Mouse (Mus musculus): ENCODE results near the gene Prkar2b. TPM values are rescaled to one million over a fixed set of nuclear protein-coding genes. Genes with fewer than 3 reads are reported as not detected.

Gene Prkar2b
- polyA plus RNA-seq, 1 experiment from 2014 or later, result 29.6 TPM

- Histone ChIP-seq H3K27me3 (replicated peaks) (no peaks in the 10 kb centered on the region), H3K4me2 (no peak overlapping the region), H3K4me1 (peaks cover 3% of the 10 kb centered on the region; the same call in 1 of the 2 replicates), H3K9ac (no peak overlapping the region), H3K9me3 (no peaks in the 10 kb centered on the region), H3K27ac (no peak overlapping the region), H3K36me3 (no peaks in the 10 kb centered on the region), H3K4me3 (replicated peaks) (no peak overlapping the region)
- 45% methylated on average over 7 of the region's 7 CpGs for WGBS
- no peak for ATAC-seq (ENCODE audit: insufficient read depth, low FRiP score, low read depth)
These were observed 84.6 kb downstream of the Prkar2b start for GRCm38 (mm10) chr12:31976544-31976943.

DNA sequence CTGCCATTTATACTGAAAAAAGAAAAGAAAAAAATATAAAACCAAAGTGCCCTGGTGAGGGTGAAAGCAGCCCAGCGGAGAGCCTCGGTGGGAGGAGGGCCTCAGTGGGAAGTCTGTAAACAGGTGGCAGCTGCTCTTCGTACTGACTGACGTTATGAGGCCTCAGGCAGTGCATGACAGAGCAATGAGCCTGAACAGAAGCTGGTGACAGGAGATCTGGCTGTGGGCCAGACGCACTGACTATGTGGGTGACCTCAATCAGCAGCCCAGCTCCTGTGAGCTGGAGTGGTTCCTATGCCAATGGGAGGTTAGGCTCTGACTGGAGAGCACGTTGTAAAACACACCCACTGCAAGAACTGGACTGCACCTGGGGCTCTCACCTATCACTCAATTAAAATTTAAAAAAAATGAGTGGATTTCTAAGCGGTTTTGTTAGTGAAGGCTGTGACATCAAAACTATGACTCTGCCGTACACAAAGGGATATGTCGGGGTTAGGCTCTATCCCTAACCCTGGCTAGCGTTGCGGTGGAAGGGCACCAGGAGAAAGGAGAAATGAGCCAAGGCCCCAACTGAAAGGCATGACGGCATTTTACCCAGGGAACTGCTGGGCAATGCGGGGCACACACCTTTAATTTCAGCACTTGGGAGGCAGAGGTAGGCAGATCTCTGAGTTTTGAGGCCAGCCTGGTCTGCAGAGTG is 87.5 kb downstream of the Prkar2b start:
- Histone ChIP-seq H3K4me1 (peaks cover 3% of the 10 kb centered on the region; the same call in 1 of the 2 replicates), H3K27ac (no peak overlapping the region), H3K36me3 (no peaks in the 10 kb centered on the region), H3K4me2 (no peak overlapping the region), H3K27me3 (replicated peaks) (no peaks in the 10 kb centered on the region), H3K9ac (no peak overlapping the region), H3K4me3 (replicated peaks) (no peak overlapping the region), H3K9me3 (no peaks in the 10 kb centered on the region)
- ATAC-seq (ENCODE audit: insufficient read depth, low FRiP score, low read depth), result peak; percentile 97
- WGBS, result 59% methylated on average over 13 of the region's 13 CpGs

- Histone ChIP-seq H3K36me3 (no peaks in the 10 kb centered on the region), H3K9ac (no peak overlapping the region), H3K4me2 (no peak overlapping the region), H3K4me1 (peaks cover 3% of the 10 kb centered on the region), H3K9me3 (no peaks in the 10 kb centered on the region), H3K27me3 (replicated peaks) (no peaks in the 10 kb centered on the region), H3K4me3 (replicated peaks) (no peak overlapping the region), H3K27ac (no peak overlapping the region)
- WGBS, result 88% methylated on average over 8 of the region's 8 CpGs
- no peak for ATAC-seq (ENCODE audit: insufficient read depth, low FRiP score, low read depth)
These were observed 89.5 kb downstream of the Prkar2b start for GRCm38 (mm10) chr12:31971547-31971946.

DNA sequence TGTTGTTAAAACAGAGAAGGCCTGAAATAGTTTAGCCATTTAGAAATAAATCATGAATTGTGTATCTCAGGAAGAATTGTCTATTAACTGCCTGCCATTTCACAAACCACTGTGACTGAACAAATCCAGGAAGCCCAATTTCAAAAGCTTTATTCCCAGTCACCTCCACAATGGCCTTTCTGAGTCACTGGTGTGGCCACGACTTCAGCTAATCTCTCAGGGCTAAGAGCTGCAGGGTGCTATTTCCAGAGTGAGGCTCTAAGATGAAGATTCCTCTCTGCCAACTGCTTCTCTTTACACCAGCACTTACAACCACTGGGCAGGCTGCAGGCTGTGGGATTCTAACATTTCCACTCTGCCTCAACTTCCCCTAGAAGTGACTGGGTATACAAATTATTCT is 92.0 kb downstream of the Prkar2b start:
- Histone ChIP-seq H3K36me3 (no peaks in the 10 kb centered on the region), H3K27me3 (replicated peaks) (no peaks in the 10 kb centered on the region), H3K4me3 (replicated peaks) (no peak overlapping the region), H3K4me2 (no peak overlapping the region), H3K4me1 (peaks cover 3% of the 10 kb centered on the region), H3K9me3 (no peaks in the 10 kb centered on the region), H3K27ac (no peak overlapping the region), H3K9ac (no peak overlapping the region)
- WGBS, result 28% methylated on average over 1 of the region's 1 CpGs
- ATAC-seq (ENCODE audit: insufficient read depth, low FRiP score, low read depth), result no peak

DNA sequence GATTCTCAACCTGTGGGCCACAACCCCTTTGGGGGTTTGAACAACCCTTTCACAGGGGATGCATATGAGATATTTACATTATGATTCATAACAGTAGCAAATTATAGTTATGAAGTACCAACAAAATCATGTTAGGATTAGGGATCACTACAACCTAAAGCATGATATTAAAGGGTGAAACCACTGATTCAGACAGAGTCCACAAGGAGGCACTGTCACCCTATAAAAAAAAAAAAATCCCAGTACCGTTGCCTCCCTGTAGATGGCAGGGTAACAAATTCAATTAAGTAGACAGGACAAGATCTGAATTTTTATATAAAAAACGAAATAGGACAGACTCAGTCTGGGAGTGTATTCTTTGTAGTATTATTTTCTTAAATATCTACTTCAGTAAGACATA is 93.6 kb downstream of the Prkar2b start:
- Histone ChIP-seq H3K27ac (no peak overlapping the region), H3K9ac (no peak overlapping the region), H3K27me3 (replicated peaks) (no peaks in the 10 kb centered on the region), H3K4me2 (no peak overlapping the region), H3K4me3 (replicated peaks) (no peak overlapping the region), H3K9me3 (no peaks in the 10 kb centered on the region), H3K36me3 (no peaks in the 10 kb centered on the region), H3K4me1 (no peaks in the 10 kb centered on the region; the same call in 1 of the 2 replicates)
- WGBS, result 6% methylated on average over 2 of the region's 2 CpGs
- no peak for ATAC-seq (ENCODE audit: insufficient read depth, low FRiP score, low read depth)

- no peaks in the 10 kb centered on the region for H3K36me3 ChIP-seq
- H3K4me1 ChIP-seq, result no peaks in the 10 kb centered on the region; the same call in 1 of the 2 replicates
- no peaks in the 10 kb centered on the region for H3K9me3 ChIP-seq
- H3K9ac ChIP-seq, result no peak overlapping the region
- H3K4me3 ChIP-seq (replicated peaks), result no peak overlapping the region
- WGBS, result 74% methylated on average over 4 of the region's 4 CpGs
- ATAC-seq (ENCODE audit: insufficient read depth, low FRiP score, low read depth), result peak; percentile 60; the same call in 1 of the 2 replicates
- no peak overlapping the region for H3K4me2 ChIP-seq
- no peaks in the 10 kb centered on the region for H3K27me3 ChIP-seq (replicated peaks)
- no peak overlapping the region for H3K27ac ChIP-seq
These were observed 94.7 kb downstream of the Prkar2b start for GRCm38 (mm10) chr12:31966405-31966804.

DNA sequence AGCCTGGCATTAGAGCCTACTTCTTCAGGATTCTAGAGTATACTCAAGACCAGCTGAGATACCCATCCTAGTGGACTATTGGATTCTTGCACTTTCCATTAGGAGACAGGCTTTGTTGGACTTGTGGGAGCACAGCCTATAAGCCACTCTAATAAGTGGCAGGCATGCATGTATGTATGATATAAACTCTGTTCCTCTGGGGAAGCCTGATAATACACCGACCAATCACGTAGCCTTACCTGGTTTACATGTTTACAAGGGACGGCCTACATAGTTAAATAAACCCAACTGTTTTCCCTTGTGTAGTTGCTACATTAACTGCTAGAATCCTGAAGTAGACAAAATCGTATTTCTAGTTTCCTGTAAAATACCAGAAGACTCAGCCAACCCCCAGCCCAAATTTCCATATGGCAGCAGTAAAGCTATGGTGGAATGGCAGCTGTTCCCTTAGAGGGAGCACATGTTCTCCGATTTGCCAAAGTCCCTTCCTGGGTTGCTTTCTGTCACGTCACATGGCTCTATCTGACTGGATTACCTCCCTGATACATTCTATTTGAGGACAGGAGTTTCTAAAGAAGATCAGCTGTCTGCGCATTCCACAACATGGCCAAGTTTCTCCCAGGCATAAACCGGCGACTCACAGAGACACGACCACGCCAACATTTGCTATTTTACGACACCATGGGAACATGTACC is 95.4 kb downstream of the Prkar2b start:
- H3K36me3 ChIP-seq, result no peaks in the 10 kb centered on the region
- H3K27me3 ChIP-seq (replicated peaks), result no peaks in the 10 kb centered on the region
- H3K4me1 ChIP-seq, result no peaks in the 10 kb centered on the region; the same call in 1 of the 2 replicates
- no peak for ATAC-seq (ENCODE audit: insufficient read depth, low FRiP score, low read depth)
- no peaks in the 10 kb centered on the region for H3K9me3 ChIP-seq
- no peak overlapping the region for H3K4me2 ChIP-seq
- no peak overlapping the region for H3K9ac ChIP-seq
- WGBS, result 85% methylated on average over 12 of the region's 12 CpGs
- H3K4me3 ChIP-seq (replicated peaks), result no peak overlapping the region
- H3K27ac ChIP-seq, result no peak overlapping the region

DNA sequence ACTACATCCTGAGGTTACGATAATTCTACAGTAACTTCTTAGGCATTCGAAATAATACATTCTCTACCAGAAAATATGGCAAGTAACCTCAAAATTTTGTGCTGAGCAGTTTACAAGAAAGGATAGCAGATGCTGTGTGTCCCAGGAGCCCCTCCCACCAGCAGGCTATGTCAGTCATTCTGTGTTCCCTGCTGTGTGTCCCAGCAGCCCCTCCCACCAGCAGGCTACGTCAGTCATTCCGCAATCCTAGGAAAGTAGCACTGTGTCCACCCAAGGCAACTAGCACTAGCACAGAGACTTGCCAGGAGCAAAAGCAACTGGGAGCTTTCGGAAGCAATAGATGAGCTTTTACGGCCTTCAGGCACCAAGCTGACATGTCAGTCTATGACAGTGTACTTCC is 97.0 kb downstream of the Prkar2b start:
- H3K4me3 ChIP-seq (replicated peaks), result no peak overlapping the region
- no peak for ATAC-seq (ENCODE audit: insufficient read depth, low FRiP score, low read depth)
- H3K4me1 ChIP-seq, result no peaks in the 10 kb centered on the region; the same call in 1 of the 2 replicates
- no peak overlapping the region for H3K9ac ChIP-seq
- no peak overlapping the region for H3K27ac ChIP-seq
- H3K27me3 ChIP-seq (replicated peaks), result no peaks in the 10 kb centered on the region
- H3K36me3 ChIP-seq, result no peaks in the 10 kb centered on the region
- no peak overlapping the region for H3K4me2 ChIP-seq
- H3K9me3 ChIP-seq, result no peaks in the 10 kb centered on the region
- WGBS, result 88% methylated on average over 6 of the region's 6 CpGs

- H3K4me1 ChIP-seq, result no peaks in the 10 kb centered on the region
- no peaks in the 10 kb centered on the region for H3K9me3 ChIP-seq
- WGBS, result 84% methylated on average over 4 of the region's 4 CpGs
- no peak for ATAC-seq (ENCODE audit: insufficient read depth, low FRiP score, low read depth)
- no peak overlapping the region for H3K27ac ChIP-seq
- H3K36me3 ChIP-seq, result no peaks in the 10 kb centered on the region
- no peak overlapping the region for H3K9ac ChIP-seq
- no peak overlapping the region for H3K4me2 ChIP-seq
- H3K27me3 ChIP-seq (replicated peaks), result no peaks in the 10 kb centered on the region
- no peak overlapping the region for H3K4me3 ChIP-seq (replicated peaks)
These were observed 105.3 kb downstream of the Prkar2b start for GRCm38 (mm10) chr12:31955843-31956242.

GRCm38 (mm10) chr12:31950659-31951031 is 110.5 kb downstream of the Prkar2b start:
- Histone ChIP-seq H3K4me3 (replicated peaks) (peak overlapping the region; percentile 46), H3K27me3 (replicated peaks) (no peaks in the 10 kb centered on the region), H3K9ac (peak overlapping the region; percentile 41; the same call in 1 of the 2 replicates), H3K4me1 (no peaks in the 10 kb centered on the region), H3K9me3 (no peaks in the 10 kb centered on the region), H3K4me2 (peak overlapping the region; percentile 79), H3K36me3 (no peaks in the 10 kb centered on the region), H3K27ac (peak overlapping the region; percentile 85)
- 2% methylated on average over 9 of the region's 9 CpGs for WGBS
- ATAC-seq (ENCODE audit: insufficient read depth, low FRiP score, low read depth), result no peak

- Histone ChIP-seq H3K4me1 (no peaks in the 10 kb centered on the region), H3K4me3 (replicated peaks) (peak within 1 kb of the TSS; percentile 85), H3K27me3 (replicated peaks) (no peaks in the 10 kb centered on the region), H3K27ac (peak within 1 kb of the TSS; percentile 98), H3K9me3 (no peaks in the 10 kb centered on the region), H3K9ac (peak within 1 kb of the TSS; percentile 59), H3K4me2 (peak within 1 kb of the TSS; percentile 79), H3K36me3 (no peaks in the 10 kb centered on the region)
- under 1% methylated on average over 69 of the region's 71 CpGs for WGBS
- peak; percentile 95 for ATAC-seq (ENCODE audit: insufficient read depth, low FRiP score, low read depth)
These were observed 111.1 kb downstream of the Prkar2b start, which contains the start of gene Hbp1 for GRCm38 (mm10) chr12:31949759-31950658. Gene Hbp1 (minus strand): TSS chr12:31950535.

Measured in stomach, embryonic 15.5 days (tissue).